Mouse (Mus musculus): ENCODE results near the gene Romo1. TPM values are rescaled to one million over a fixed set of nuclear protein-coding genes. Genes with fewer than 3 reads are reported as not detected.
"Not testable (repeated sequence)": the region's sequence is repeated elsewhere in the genome, so short reads cannot be mapped to it uniquely, and the experiment has no call there.

Romo1 gene
- polyA plus RNA-seq, 1 experiment from 2014 or later, result 368 TPM

GRCm38 (mm10) chr2:156177079-156177478, 33.2 kb downstream of the Romo1 start:
- Histone ChIP-seq H3K4me3 (ENCODE audit: low read length) (0 out of 2 replicates have a peak overlapping the region, but pooled peaks have one; percentile 2), H3K4me2 (ENCODE audit: low read depth, low read length) (peak overlapping the region; percentile 33)
- 66% methylated on average over 6 of the region's 6 CpGs for WGBS

GRCm38 (mm10) chr2:156177651-156178050, 33.8 kb downstream of the Romo1 start:
- WGBS, result 74% methylated on average over 7 of the region's 7 CpGs
- Histone ChIP-seq H3K27ac (ENCODE audit: low read length) (no peak overlapping the region), H3K9ac (ENCODE audit: low read length) (peak overlapping the region; percentile 45; the same call in 1 of the 2 replicates), H3K27me3 (ENCODE audit: control insufficient read depth, insufficient read depth, low read depth, low read length) (no peaks in the 10 kb centered on the region), H3K4me3 (ENCODE audit: low read length) (peak overlapping the region; percentile 29; the same call in 1 of the 2 replicates), H3K9me3 (ENCODE audit: control insufficient read depth, low read length) (no peaks in the 10 kb centered on the region), H3K36me3 (ENCODE audit: control insufficient read depth, insufficient read depth, low read length) (peaks cover 24% of the 10 kb centered on the region), H3K4me1 (replicated peaks; ENCODE audit: control insufficient read depth, insufficient read depth, low read length) (peaks cover 14% of the 10 kb centered on the region), H3K4me2 (ENCODE audit: low read depth, low read length) (peak overlapping the region; percentile 68)
- ATAC-seq (ENCODE audit: low read depth), result no peak

More at GRCm38 (mm10) chr2:156177079-156177478, 33.2 kb downstream of the Romo1 start:
- no peak for ATAC-seq (ENCODE audit: low read depth)
- H3K9me3 ChIP-seq (ENCODE audit: control insufficient read depth, low read length), result no peaks in the 10 kb centered on the region
- H3K4me1 ChIP-seq (replicated peaks; ENCODE audit: control insufficient read depth, insufficient read depth, low read length), result peaks cover 14% of the 10 kb centered on the region
- H3K27ac ChIP-seq (ENCODE audit: low read length), result no peak overlapping the region
- no peaks in the 10 kb centered on the region for H3K27me3 ChIP-seq (ENCODE audit: control insufficient read depth, insufficient read depth, low read depth, low read length)
- peaks cover 28% of the 10 kb centered on the region for H3K36me3 ChIP-seq (ENCODE audit: control insufficient read depth, insufficient read depth, low read length)
- no peak overlapping the region for H3K9ac ChIP-seq (ENCODE audit: low read length)

DNA sequence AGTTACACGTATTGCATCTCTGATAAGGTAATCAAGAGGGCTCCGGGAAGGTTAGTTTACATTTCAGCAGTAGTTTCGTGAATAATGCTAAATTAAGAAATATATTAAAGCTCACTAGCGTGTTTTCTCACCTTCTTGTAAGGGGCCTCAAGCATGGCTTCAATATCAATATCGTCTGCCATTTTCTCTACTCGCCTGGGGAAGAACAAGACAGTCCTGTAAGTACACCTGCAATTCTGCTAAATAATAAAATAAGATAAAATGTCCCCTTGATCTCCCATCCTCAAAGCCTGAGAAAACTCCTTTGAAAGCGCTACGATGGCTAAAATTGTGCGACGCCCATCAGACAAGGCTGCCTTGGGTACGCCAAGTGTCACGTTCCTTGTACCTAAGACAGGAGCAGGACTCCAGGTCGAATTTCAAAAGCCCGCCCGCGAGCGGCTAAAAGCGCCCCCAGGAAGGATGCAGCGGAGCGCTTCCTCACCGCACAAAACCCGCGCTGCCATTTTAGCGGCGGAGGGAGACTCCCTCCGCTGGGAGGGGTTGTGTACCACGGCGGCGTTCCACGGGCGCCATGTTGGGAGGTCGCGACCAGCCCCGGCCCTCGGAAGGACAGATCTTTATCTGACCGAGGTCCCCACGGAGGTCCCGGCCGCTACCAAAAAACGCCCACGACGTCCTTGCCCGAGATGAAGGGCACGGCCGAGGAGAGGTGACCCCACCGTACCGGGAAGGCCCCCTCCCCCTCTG, 35.4 kb downstream of the Romo1 start:
- Histone ChIP-seq H3K4me1 (replicated peaks; ENCODE audit: control insufficient read depth, insufficient read depth, low read length) (peaks cover 14% of the 10 kb centered on the region), H3K4me3 (ENCODE audit: low read length) (peak overlapping the region; percentile 87), H3K27ac (ENCODE audit: low read length) (peak overlapping the region; percentile 92), H3K27me3 (ENCODE audit: control insufficient read depth, insufficient read depth, low read depth, low read length) (no peaks in the 10 kb centered on the region), H3K4me2 (ENCODE audit: low read depth, low read length) (peak overlapping the region; percentile 68), H3K9me3 (ENCODE audit: control insufficient read depth, low read length) (no peaks in the 10 kb centered on the region), H3K36me3 (ENCODE audit: control insufficient read depth, insufficient read depth, low read length) (peaks cover 18% of the 10 kb centered on the region), H3K9ac (ENCODE audit: low read length) (peak overlapping the region; percentile 99)
- WGBS, result under 1% methylated on average over 46 of the region's 47 CpGs
- ATAC-seq (ENCODE audit: low read depth), result peak; percentile 63

DNA sequence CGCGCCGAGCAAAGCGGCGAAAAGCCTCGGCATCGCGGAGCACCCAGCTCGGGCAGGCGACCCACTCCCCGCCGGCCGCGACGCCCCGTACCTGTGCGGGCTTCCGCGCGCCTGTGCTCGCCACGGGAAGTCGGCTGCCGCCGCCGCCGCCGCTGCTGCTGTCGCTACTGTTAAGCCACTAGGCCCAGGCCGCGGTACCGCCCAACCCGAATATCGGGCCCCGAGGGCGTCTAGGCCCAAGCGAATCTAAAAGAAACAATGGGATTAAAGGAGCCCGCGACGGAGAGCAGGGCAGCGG, 35.9 kb downstream of the Romo1 start:
- ATAC-seq (ENCODE audit: low read depth), result peak; percentile 41
- H3K4me2 ChIP-seq (ENCODE audit: low read depth, low read length), result no peak overlapping the region

DNA sequence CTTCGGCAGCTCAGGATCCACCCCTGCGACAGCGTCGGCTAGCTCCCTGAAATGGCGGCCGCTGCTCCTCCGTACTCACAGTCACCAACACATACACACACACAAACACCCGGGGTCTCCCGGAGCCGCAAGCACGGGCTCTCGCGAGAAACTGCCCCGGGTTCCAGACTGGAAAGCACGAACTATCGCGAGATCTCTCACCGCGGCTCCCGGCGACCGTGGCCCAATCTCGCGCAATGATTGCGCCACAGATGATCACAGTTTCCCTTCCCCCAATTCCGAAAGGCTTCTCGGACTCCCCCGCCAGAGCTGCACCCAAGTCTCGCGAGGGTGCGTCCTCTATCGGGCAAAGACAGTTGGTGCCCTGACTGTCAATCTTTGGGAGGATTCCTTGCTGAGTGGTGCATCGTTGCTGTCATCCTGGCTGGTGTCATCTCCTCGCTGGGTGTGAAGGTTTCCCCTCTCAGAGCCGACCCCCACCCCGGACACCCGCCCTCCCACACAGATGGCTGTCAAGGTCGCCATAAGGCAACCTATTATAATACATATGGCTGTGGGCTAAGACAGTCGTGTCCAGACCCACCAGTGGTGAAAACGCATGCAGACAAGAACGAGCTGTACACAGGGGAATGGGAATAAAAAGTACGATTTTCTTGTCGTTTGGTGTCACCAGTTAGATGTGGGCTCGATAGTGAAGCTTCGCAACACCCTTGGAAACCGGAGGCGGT, 36.4 kb downstream of the Romo1 start, which contains the start of gene Rbm39:
Gene Rbm39 (minus strand): TSS at position 145 of the 728 bp plus-strand sequence.
- peak; percentile 98 for ATAC-seq (ENCODE audit: low read depth)
- Histone ChIP-seq H3K4me1 (replicated peaks; ENCODE audit: control insufficient read depth, insufficient read depth, low read length) (peaks cover 14% of the 10 kb centered on the region), H3K27me3 (ENCODE audit: control insufficient read depth, insufficient read depth, low read depth, low read length) (no peaks in the 10 kb centered on the region), H3K36me3 (ENCODE audit: control insufficient read depth, insufficient read depth, low read length) (peaks cover 14% of the 10 kb centered on the region), H3K4me2 (ENCODE audit: low read depth, low read length) (peak within 1 kb of the TSS; percentile 68), H3K27ac (ENCODE audit: low read length) (peak within 1 kb of the TSS; percentile 92), H3K9ac (ENCODE audit: low read length) (peak within 1 kb of the TSS; percentile 99), H3K4me3 (ENCODE audit: low read length) (peak within 1 kb of the TSS; percentile 87), H3K9me3 (ENCODE audit: control insufficient read depth, low read length) (no peaks in the 10 kb centered on the region)
- 0% methylated on average over 47 of the region's 47 CpGs for WGBS

More for the DNA sequence above, 35.9 kb downstream of the Romo1 start:
- 0% methylated on average over 41 of the region's 41 CpGs for WGBS
- Histone ChIP-seq H3K36me3 (ENCODE audit: control insufficient read depth, insufficient read depth, low read length) (peaks cover 14% of the 10 kb centered on the region), H3K4me1 (replicated peaks; ENCODE audit: control insufficient read depth, insufficient read depth, low read length) (peaks cover 14% of the 10 kb centered on the region), H3K9me3 (ENCODE audit: control insufficient read depth, low read length) (no peaks in the 10 kb centered on the region), H3K4me3 (ENCODE audit: low read length) (peak overlapping the region; percentile 87), H3K9ac (ENCODE audit: low read length) (peak overlapping the region; percentile 99), H3K27me3 (ENCODE audit: control insufficient read depth, insufficient read depth, low read depth, low read length) (no peaks in the 10 kb centered on the region), H3K27ac (ENCODE audit: low read length) (peak overlapping the region; percentile 92)

DNA sequence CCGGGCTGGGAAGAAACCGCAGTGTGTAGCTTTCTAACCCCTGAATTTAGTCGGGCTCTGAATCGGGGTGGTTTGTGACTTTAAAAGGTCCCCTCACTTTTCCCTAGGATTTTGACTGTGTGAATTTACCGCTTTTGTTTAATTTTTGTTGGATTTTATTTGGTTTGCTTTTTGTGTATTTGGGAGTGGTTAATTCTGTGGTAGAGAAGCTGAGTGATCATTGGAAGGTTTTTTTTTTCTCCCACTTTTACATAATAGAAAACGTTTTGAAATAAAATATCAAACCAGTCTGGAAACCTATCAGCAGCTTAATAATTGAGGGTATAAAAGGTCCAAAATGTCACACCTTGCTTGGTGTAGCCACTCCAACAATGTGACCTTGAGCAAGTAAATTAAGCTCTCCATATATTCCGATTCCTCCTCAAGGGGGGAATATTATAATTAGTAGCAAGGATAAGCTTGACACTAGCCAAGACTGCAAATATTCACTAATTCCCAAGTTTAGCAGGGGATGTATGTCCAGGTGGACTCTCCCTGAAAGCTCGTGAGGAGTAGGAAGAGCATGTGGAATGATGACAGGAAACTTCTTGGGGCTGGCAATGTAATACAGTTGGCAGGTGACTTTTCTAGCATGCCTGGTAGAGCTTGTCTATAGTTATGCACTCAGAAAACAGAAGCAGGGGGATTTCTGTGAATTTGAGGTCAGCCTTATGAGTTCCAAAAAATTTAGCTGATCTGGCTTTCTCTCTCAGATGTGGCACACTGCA, 37.2 kb downstream of the Romo1 start:
- Histone ChIP-seq H3K27ac (ENCODE audit: low read length) (peak overlapping the region; percentile 88), H3K9ac (ENCODE audit: low read length) (peak overlapping the region; percentile 84), H3K36me3 (ENCODE audit: control insufficient read depth, insufficient read depth, low read length) (peaks cover 12% of the 10 kb centered on the region), H3K4me1 (replicated peaks; ENCODE audit: control insufficient read depth, insufficient read depth, low read length) (peaks cover 14% of the 10 kb centered on the region), H3K4me2 (ENCODE audit: low read depth, low read length) (peak overlapping the region; percentile 68), H3K9me3 (ENCODE audit: control insufficient read depth, low read length) (no peaks in the 10 kb centered on the region), H3K4me3 (ENCODE audit: low read length) (peak overlapping the region; percentile 69), H3K27me3 (ENCODE audit: control insufficient read depth, insufficient read depth, low read depth, low read length) (no peaks in the 10 kb centered on the region)
- no peak for ATAC-seq (ENCODE audit: low read depth)
- WGBS, result 11% methylated on average over 8 of the region's 8 CpGs

- Histone ChIP-seq H3K36me3 (ENCODE audit: control insufficient read depth, insufficient read depth, low read length) (peaks cover 12% of the 10 kb centered on the region), H3K4me2 (ENCODE audit: low read depth, low read length) (no peak overlapping the region), H3K27ac (ENCODE audit: low read length) (no peak overlapping the region), H3K9ac (ENCODE audit: low read length) (no peak overlapping the region), H3K9me3 (ENCODE audit: control insufficient read depth, low read length) (no peaks in the 10 kb centered on the region), H3K27me3 (ENCODE audit: control insufficient read depth, insufficient read depth, low read depth, low read length) (no peaks in the 10 kb centered on the region), H3K4me1 (replicated peaks; ENCODE audit: control insufficient read depth, insufficient read depth, low read length) (peaks cover 14% of the 10 kb centered on the region), H3K4me3 (ENCODE audit: low read length) (no peak overlapping the region)
- no peak for ATAC-seq (ENCODE audit: low read depth)
- WGBS, result 68% methylated on average over 2 of the region's 2 CpGs
Observed at GRCm38 (mm10) chr2:156181592-156181991, 37.8 kb downstream of the Romo1 start.

DNA sequence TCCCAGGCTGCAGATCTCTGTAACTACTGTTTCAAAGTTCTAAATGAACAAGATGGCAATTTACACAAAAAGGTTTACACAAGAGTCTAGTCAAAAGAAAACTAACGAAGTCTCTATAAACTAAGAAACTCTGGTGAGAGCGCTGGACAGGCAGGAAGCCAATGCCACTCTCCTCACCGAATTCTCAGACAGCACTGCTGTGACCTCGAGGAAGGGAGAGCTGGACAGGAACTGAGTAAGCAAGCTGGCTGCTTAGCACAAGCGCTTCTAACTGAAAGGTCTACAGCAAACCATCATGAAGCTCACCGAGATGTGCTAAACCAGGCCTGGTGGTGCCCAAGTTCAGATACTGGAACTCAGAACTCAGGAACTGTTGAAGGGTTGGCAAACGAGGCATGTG, 45.4 kb downstream of the Romo1 start:
- H3K4me1 ChIP-seq (replicated peaks; ENCODE audit: control insufficient read depth, insufficient read depth, low read length); H3K4me3 ChIP-seq (ENCODE audit: low read length); H3K36me3 ChIP-seq (ENCODE audit: control insufficient read depth, insufficient read depth, low read length); ATAC-seq (ENCODE audit: low read depth); H3K4me2 ChIP-seq (ENCODE audit: low read depth, low read length); H3K27ac ChIP-seq (ENCODE audit: low read length); H3K9me3 ChIP-seq (ENCODE audit: control insufficient read depth, low read length); H3K27me3 ChIP-seq (ENCODE audit: control insufficient read depth, insufficient read depth, low read depth, low read length); H3K9ac ChIP-seq (ENCODE audit: low read length): not testable (repeated sequence)
- WGBS, result 66% methylated on average over 7 of the region's 7 CpGs
